Mouse (Mus musculus): ENCODE results near the gene Gm9903. TPM values are rescaled to one million over a fixed set of nuclear protein-coding genes. Genes with fewer than 3 reads are reported as not detected.

Gm9903 gene
- polyA plus RNA-seq, 2 experiments = 0.80 to 0.89 TPM

DNA sequence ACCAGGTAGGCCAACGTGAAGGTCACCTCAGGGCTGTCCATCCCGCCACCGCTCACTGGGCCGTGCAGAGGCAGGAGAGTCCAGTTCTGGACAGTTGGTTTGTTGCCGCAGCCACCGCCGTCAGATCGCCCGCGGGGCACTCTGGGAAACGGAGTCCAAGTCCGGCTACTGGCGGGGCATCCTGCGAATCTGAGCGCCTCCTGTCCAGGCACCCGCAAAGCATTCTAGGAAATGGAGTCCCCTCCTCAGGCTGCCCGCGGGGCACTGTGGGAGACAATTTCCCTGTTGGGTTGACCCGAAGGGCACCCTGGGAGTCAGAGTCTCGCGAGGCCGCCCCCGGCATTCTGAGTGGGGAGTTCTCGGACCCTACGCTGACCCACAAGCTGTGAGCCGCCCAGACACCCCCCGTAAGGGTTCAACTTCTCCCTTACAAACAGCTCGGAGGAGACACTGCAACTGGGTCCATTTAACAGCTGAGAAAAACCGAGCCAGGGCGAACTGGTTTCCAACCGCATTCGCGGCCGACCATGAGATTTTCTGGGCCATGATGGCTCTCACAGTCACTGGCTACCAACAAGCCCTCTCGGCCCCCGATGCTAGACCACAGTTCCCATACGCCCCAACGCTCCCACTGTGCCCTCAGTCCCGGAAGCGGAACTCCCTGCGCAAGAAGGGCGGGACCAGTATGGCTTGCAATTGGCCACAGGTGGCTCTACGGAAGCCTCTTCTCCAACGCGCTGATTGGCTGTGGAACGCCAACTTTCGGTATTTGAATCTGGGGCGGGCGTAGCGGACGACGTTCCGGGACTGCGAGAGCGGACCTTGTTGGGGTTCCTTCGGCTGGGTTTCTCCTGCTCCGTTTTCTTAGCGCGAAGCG is 28.3 kb downstream of the Gm9903 start, which contains the start of the genes Tacc3 and Tmem129:
TSS of gene Tacc3 (plus strand) at position 342 of the 877 bp plus-strand sequence.
TSS of gene Tmem129 (minus strand) at position 630 of the 877 bp plus-strand sequence.
- Histone ChIP-seq H3K36me3 (ENCODE audit: control insufficient read depth, insufficient read depth, low read length) (peaks cover 46% of the 10 kb centered on the region), H3K27ac (replicated peaks; ENCODE audit: low read depth, low read length) (peak within 1 kb of the TSS; percentile 77), H3K4me2 (replicated peaks; ENCODE audit: low read depth, low read length, severe bottlenecking) (peak within 1 kb of the TSS; percentile 86), H3K27me3 (ENCODE audit: control insufficient read depth, insufficient read depth, low read length) (no peaks in the 10 kb centered on the region), H3K9ac (ENCODE audit: low read depth, low read length, severe bottlenecking) (peak within 1 kb of the TSS; percentile 67), H3K4me3 (replicated peaks; ENCODE audit: low read length) (peak within 1 kb of the TSS; percentile 68), H3K9me3 (ENCODE audit: control insufficient read depth, low read length) (no peaks in the 10 kb centered on the region), H3K4me1 (ENCODE audit: control insufficient read depth, insufficient read depth, low read length) (peaks cover 13% of the 10 kb centered on the region)
- under 1% methylated on average over 58 of the region's 60 CpGs for WGBS
- DNase-seq (ENCODE audit: low spot score) = peak; percentile 99
- peak; percentile 97 for ATAC-seq (ENCODE audit: low FRiP score, low read depth)
- peak; percentile 43; the same call in 1 of the 2 replicates for TF ChIP-seq POLR2A (IDR thresholded peaks at IDR 0.05; ENCODE audit: borderline replicate concordance, extremely low read depth, insufficient read depth, insufficient read length)

DNA sequence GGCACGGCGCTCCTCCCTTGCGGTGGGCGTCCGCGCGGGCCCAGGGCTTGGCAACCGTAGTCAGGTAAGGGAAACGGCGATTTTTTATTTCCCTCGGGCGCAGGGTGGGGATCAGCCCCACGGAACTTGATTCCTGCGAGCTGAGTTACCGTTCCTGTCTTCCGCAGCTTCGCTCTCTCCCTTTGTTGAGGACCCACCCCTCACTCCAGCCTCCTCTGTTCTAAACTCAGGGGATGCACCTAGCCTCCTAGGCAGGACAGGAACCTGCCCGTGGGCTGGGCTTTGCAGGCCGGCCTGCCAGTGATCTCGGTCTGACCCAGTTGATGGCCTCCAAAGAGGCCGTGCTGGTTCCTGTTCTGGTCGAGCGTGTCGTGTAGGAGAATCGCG is 28.9 kb downstream of the Gm9903 start:
- no peaks in the 10 kb centered on the region for H3K9me3 ChIP-seq (ENCODE audit: control insufficient read depth, low read length)
- ATAC-seq (ENCODE audit: low FRiP score, low read depth) = no peak
- peak overlapping the region; percentile 56 for H3K27ac ChIP-seq (replicated peaks; ENCODE audit: low read depth, low read length)
- WGBS = under 1% methylated on average over 26 of the region's 26 CpGs
- peaks cover 13% of the 10 kb centered on the region for H3K4me1 ChIP-seq (ENCODE audit: control insufficient read depth, insufficient read depth, low read length)
- DNase-seq (ENCODE audit: low spot score) = no peak
- peak overlapping the region; percentile 68 for H3K4me3 ChIP-seq (replicated peaks; ENCODE audit: low read length)
- H3K36me3 ChIP-seq (ENCODE audit: control insufficient read depth, insufficient read depth, low read length) = peaks cover 46% of the 10 kb centered on the region
- peak overlapping the region; percentile 72 for H3K4me2 ChIP-seq (replicated peaks; ENCODE audit: low read depth, low read length, severe bottlenecking)
- no peaks in the 10 kb centered on the region for H3K27me3 ChIP-seq (ENCODE audit: control insufficient read depth, insufficient read depth, low read length)
- no peak for TF ChIP-seq POLR2A (IDR thresholded peaks at IDR 0.05; ENCODE audit: borderline replicate concordance, extremely low read depth, insufficient read depth, insufficient read length)
- H3K9ac ChIP-seq (ENCODE audit: low read depth, low read length, severe bottlenecking) = peak overlapping the region; percentile 67

GRCm38 (mm10) chr5:33668223-33668622 is 38.5 kb downstream of the Gm9903 start:
- no peak overlapping the region for H3K27ac ChIP-seq (replicated peaks; ENCODE audit: low read depth, low read length)
- no peak for TF ChIP-seq POLR2A (IDR thresholded peaks at IDR 0.05; ENCODE audit: borderline replicate concordance, extremely low read depth, insufficient read depth, insufficient read length)
- H3K4me2 ChIP-seq (replicated peaks; ENCODE audit: low read depth, low read length, severe bottlenecking) = no peak overlapping the region
- DNase-seq (ENCODE audit: low spot score) (peak; percentile 61), ATAC-seq (ENCODE audit: low FRiP score, low read depth) (0 out of 2 replicates have a peak, but pooled peaks have one; percentile 34)
- no peak overlapping the region for H3K9ac ChIP-seq (ENCODE audit: low read depth, low read length, severe bottlenecking)
- H3K9me3 ChIP-seq (ENCODE audit: control insufficient read depth, low read length) = no peaks in the 10 kb centered on the region
- no peak overlapping the region for H3K4me3 ChIP-seq (replicated peaks; ENCODE audit: low read length)
- H3K36me3 ChIP-seq (ENCODE audit: control insufficient read depth, insufficient read depth, low read length) = peaks cover 81% of the 10 kb centered on the region
- no peaks in the 10 kb centered on the region for H3K4me1 ChIP-seq (ENCODE audit: control insufficient read depth, insufficient read depth, low read length)
- H3K27me3 ChIP-seq (ENCODE audit: control insufficient read depth, insufficient read depth, low read length) = no peaks in the 10 kb centered on the region

DNA sequence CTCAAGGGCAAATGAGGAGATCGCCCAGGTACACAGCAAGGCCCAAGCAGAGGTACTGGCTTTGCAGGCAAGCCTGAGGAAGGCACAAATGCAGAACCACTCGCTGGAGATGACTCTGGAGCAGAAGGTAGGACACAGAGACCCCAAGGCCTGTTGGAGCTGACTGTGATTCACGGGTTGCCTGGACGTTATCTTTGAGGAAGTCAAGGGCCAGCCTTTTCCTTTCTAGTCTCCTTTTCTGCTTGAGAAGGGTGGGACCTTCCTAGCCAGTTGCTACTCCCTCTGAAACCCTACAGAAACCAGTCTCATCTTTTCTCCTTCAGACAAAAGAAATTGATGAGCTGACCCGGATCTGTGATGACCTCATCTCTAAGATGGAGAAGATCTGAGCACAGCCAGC is 41.9 kb downstream of the Gm9903 start:
- Histone ChIP-seq H3K9me3 (ENCODE audit: control insufficient read depth, low read length) (no peaks in the 10 kb centered on the region), H3K36me3 (ENCODE audit: control insufficient read depth, insufficient read depth, low read length) (peaks cover 67% of the 10 kb centered on the region), H3K27ac (replicated peaks; ENCODE audit: low read depth, low read length) (no peak overlapping the region), H3K9ac (ENCODE audit: low read depth, low read length, severe bottlenecking) (no peak overlapping the region), H3K4me1 (ENCODE audit: control insufficient read depth, insufficient read depth, low read length) (no peaks in the 10 kb centered on the region), H3K4me3 (replicated peaks; ENCODE audit: low read length) (no peak overlapping the region), H3K4me2 (replicated peaks; ENCODE audit: low read depth, low read length, severe bottlenecking) (no peak overlapping the region), H3K27me3 (ENCODE audit: control insufficient read depth, insufficient read depth, low read length) (no peaks in the 10 kb centered on the region)
- DNase-seq (ENCODE audit: low spot score) (no peak), ATAC-seq (ENCODE audit: low FRiP score, low read depth) (no peak)
- WGBS = 80% methylated on average over 5 of the region's 5 CpGs
- no peak for TF ChIP-seq POLR2A (IDR thresholded peaks at IDR 0.05; ENCODE audit: borderline replicate concordance, extremely low read depth, insufficient read depth, insufficient read length)

GRCm38 (mm10) chr5:33674439-33674838 is 44.7 kb downstream of the Gm9903 start:
- ATAC-seq (ENCODE audit: low FRiP score, low read depth) = peak; percentile 38; the same call in 1 of the 2 replicates
- Histone ChIP-seq H3K36me3 (ENCODE audit: control insufficient read depth, insufficient read depth, low read length) (peaks cover 39% of the 10 kb centered on the region), H3K4me2 (replicated peaks; ENCODE audit: low read depth, low read length, severe bottlenecking) (no peak overlapping the region), H3K27ac (replicated peaks; ENCODE audit: low read depth, low read length) (no peak overlapping the region; the same call in 1 of the 2 replicates), H3K9ac (ENCODE audit: low read depth, low read length, severe bottlenecking) (no peak overlapping the region), H3K4me3 (replicated peaks; ENCODE audit: low read length) (no peak overlapping the region), H3K27me3 (ENCODE audit: control insufficient read depth, insufficient read depth, low read length) (no peaks in the 10 kb centered on the region), H3K4me1 (ENCODE audit: control insufficient read depth, insufficient read depth, low read length) (no peaks in the 10 kb centered on the region), H3K9me3 (ENCODE audit: control insufficient read depth, low read length) (no peaks in the 10 kb centered on the region)
- no peak for TF ChIP-seq POLR2A (IDR thresholded peaks at IDR 0.05; ENCODE audit: borderline replicate concordance, extremely low read depth, insufficient read depth, insufficient read length)
- WGBS = 60% methylated on average over 3 of the region's 3 CpGs
- peak; percentile 51 for DNase-seq (ENCODE audit: low spot score)

All from limb, embryonic 14.5 days (tissue).